8 mouse cellular contexts compared by ENCODE assay signal in genomic region chr11:5999832-6000771, GRCm38 (mm10). TPM values are rescaled to one million over a fixed set of nuclear protein-coding genes. Genes with fewer than 3 reads are reported as not detected.
DNase-seq lines count a peak whose midpoint lies in the region; ATAC-seq and TF ChIP-seq lines count a peak whose summit lies in the region.

No protein-coding gene starts in this region.

- H3K9ac ChIP-seq in MEL (ENCODE audit: control insufficient read depth, low read depth, low read length, poor library complexity, severe bottlenecking) = no peak overlapping the region
- peak overlapping the region; percentile 31; the same call in 1 of the 2 replicates for H3K9ac ChIP-seq in forebrain, postnatal 0 days
- H3K9ac ChIP-seq in liver, embryonic 14.5 days (replicated peaks) = no peak overlapping the region
- H3K9ac ChIP-seq in stomach, postnatal 0 days (ENCODE audit: low read length) = no peak overlapping the region

- H3K4me3 ChIP-seq in MEL (ENCODE audit: control insufficient read depth in 1 of 2, insufficient read depth in 1 of 2, low read depth in 2 of 2, low read length in 2 of 2) = no peak overlapping the region
- no peak overlapping the region for H3K4me3 ChIP-seq in forebrain, postnatal 0 days (ENCODE audit: low read depth, low read length)
- H3K4me3 ChIP-seq in liver, embryonic 14.5 days (ENCODE audit: insufficient read depth in 1 of 2, low read depth in 2 of 2, low read length in 2 of 2) = no peak overlapping the region
- H3K4me3 ChIP-seq in stomach, postnatal 0 days (ENCODE audit: low read depth, low read length) = no peak overlapping the region

- WGBS in forebrain, postnatal 0 days = 8% methylated on average over 8 of the region's 8 CpGs
- WGBS in liver, embryonic 14.5 days (ENCODE audit: insufficient replicate concordance) = 6% methylated on average over 8 of the region's 8 CpGs
- 14% methylated on average over 8 of the region's 8 CpGs for WGBS in stomach, postnatal 0 days

- 0 out of 2 replicates have a peak overlapping the region, but pooled peaks have one; percentile 29 for H3K4me2 ChIP-seq in forebrain, postnatal 0 days (ENCODE audit: low read depth)
- no peak overlapping the region for H3K4me2 ChIP-seq in liver, embryonic 14.5 days (ENCODE audit: low read depth)
- H3K4me2 ChIP-seq in stomach, postnatal 0 days (replicated peaks; ENCODE audit: low read depth) = peak overlapping the region; percentile 24; the same call in 1 of the 2 replicates

- TF ChIP-seq POLR2A in MEL (IDR thresholded peaks at IDR 0.05; ENCODE audit: control insufficient read depth in 1 of 2, insufficient read depth in 1 of 2, low read depth in 1 of 2, low read length in 2 of 2, poor library complexity in 1 of 2) = no peak

- no peaks in the 10 kb centered on the region for H3K36me3 ChIP-seq in MEL (ENCODE audit: control insufficient read depth in 1 of 2, insufficient read depth in 2 of 2, low read length in 2 of 2)
- peaks cover 4% of the 10 kb centered on the region; the same call in 1 of the 2 replicates for H3K36me3 ChIP-seq in forebrain, postnatal 0 days (ENCODE audit: insufficient read depth)
- H3K36me3 ChIP-seq in liver, embryonic 14.5 days (replicated peaks; ENCODE audit: control insufficient read depth, insufficient read depth, low read depth) = no peaks in the 10 kb centered on the region
- no peaks in the 10 kb centered on the region for H3K36me3 ChIP-seq in stomach, postnatal 0 days (ENCODE audit: control insufficient read depth, insufficient read depth, low read length)

- no peaks in the 10 kb centered on the region for H3K79me2 ChIP-seq in MEL (ENCODE audit: control insufficient read depth, insufficient read depth, low read length, poor library complexity)

- peaks cover 2 to 8% of the 10 kb centered on the region in 2 experiments; a peak in 2 of 4 replicates for H3K4me1 ChIP-seq in MEL (ENCODE audit: control insufficient read depth in 1 of 2, insufficient read depth in 2 of 2, low read length in 2 of 2)
- peaks cover 16% of the 10 kb centered on the region for H3K4me1 ChIP-seq in forebrain, postnatal 0 days (ENCODE audit: insufficient read depth)
- peaks cover 0 to 8% of the 10 kb centered on the region in 2 experiments; a peak in 2 of 4 replicates for H3K4me1 ChIP-seq in liver, embryonic 14.5 days (replicated peaks; ENCODE audit: control insufficient read depth in 2 of 2, insufficient read depth in 2 of 2, low read length in 1 of 2)
- H3K4me1 ChIP-seq in stomach, postnatal 0 days (replicated peaks; ENCODE audit: control insufficient read depth, insufficient read depth) = peaks cover 8% of the 10 kb centered on the region

- intact Hi-C loops in heart, postnatal 25 days (cut with DNase I) = no loop called here

- TF ChIP-seq EP300 in MEL (IDR thresholded peaks at IDR 0.05; ENCODE audit: low read depth in 1 of 2, low read length in 2 of 2) = no peak
- no peak for TF ChIP-seq EP300 in liver, embryonic 14.5 days (IDR thresholded peaks at IDR 0.05; ENCODE audit: low read depth)
- no peak for TF ChIP-seq EP300 in stomach, postnatal 0 days (optimal IDR thresholded peaks at IDR 0.05)

- TF ChIP-seq CTCF in MEL (IDR thresholded peaks at IDR 0.05 in 2 of 3, conservative IDR thresholded peaks at IDR 0.05 in 1 of 3; ENCODE audit: control insufficient read depth in 1 of 3, insufficient read depth in 1 of 3, low read depth in 2 of 3, low read length in 3 of 3, poor library complexity in 1 of 3, severe bottlenecking in 1 of 3) = no peak
- TF ChIP-seq CTCF in forebrain, postnatal 0 days (IDR thresholded peaks at IDR 0.05; ENCODE audit: low read depth) = no peak
- no peak for TF ChIP-seq CTCF in liver, embryonic 14.5 days (IDR thresholded peaks at IDR 0.05; ENCODE audit: low read depth)
- TF ChIP-seq CTCF in stomach, postnatal 0 days (IDR thresholded peaks at IDR 0.05; ENCODE audit: low read depth) = no peak

- peak; percentile 30 for DNase-seq in MEL (ENCODE audit: low read depth, low spot score)
- DNase-seq in cerebellum, adult 18-20 months = peak; percentile 79 to 84
- DNase-seq in forebrain, postnatal 0 days = peak; percentile 86
- peak; percentile 87 for DNase-seq in heart, postnatal 25 days (ENCODE audit: low spot score)
- peak; percentile 71 to 83 for DNase-seq in kidney, postnatal 4 days
- DNase-seq in liver, embryonic 14.5 days (ENCODE audit: low read depth in 3 of 3, low spot score in 3 of 3) = no peak
- DNase-seq in neural tube, embryonic 10.5 days (ENCODE audit: extremely low spot score, low spot score) = peak; percentile 61
- peak; percentile 69 for DNase-seq in stomach, postnatal 0 days (ENCODE audit: low spot score)

- no peak overlapping the region for H3K27ac ChIP-seq in MEL (ENCODE audit: control insufficient read depth, low read depth, low read length)
- H3K27ac ChIP-seq in forebrain, postnatal 0 days (ENCODE audit: low read depth, low read length) = peak overlapping the region; percentile 78
- H3K27ac ChIP-seq in liver, embryonic 14.5 days = no peak overlapping the region
- H3K27ac ChIP-seq in stomach, postnatal 0 days (replicated peaks) = peak overlapping the region; percentile 84

- H3K9me3 ChIP-seq in MEL (replicated peaks; ENCODE audit: insufficient read depth, low read length) = no peaks in the 10 kb centered on the region
- no peaks in the 10 kb centered on the region for H3K9me3 ChIP-seq in forebrain, postnatal 0 days (ENCODE audit: low read length)
- no peaks in the 10 kb centered on the region for H3K9me3 ChIP-seq in liver, embryonic 14.5 days (ENCODE audit: control insufficient read depth, low read length)
- no peaks in the 10 kb centered on the region for H3K9me3 ChIP-seq in stomach, postnatal 0 days (ENCODE audit: control insufficient read depth, low read length)

- TF ChIP-seq RAD21 in MEL (IDR thresholded peaks at IDR 0.05; ENCODE audit: low read depth, low read length) = no peak

- H3K27me3 ChIP-seq in MEL (ENCODE audit: control insufficient read depth in 1 of 2, insufficient read depth in 2 of 2, low read length in 2 of 2) = no peaks in the 10 kb centered on the region
- H3K27me3 ChIP-seq in forebrain, postnatal 0 days (ENCODE audit: insufficient read depth, low read length) = no peaks in the 10 kb centered on the region
- no peaks in the 10 kb centered on the region for H3K27me3 ChIP-seq in liver, embryonic 14.5 days (ENCODE audit: control insufficient read depth, insufficient read depth, low read length)
- H3K27me3 ChIP-seq in stomach, postnatal 0 days (ENCODE audit: control insufficient read depth, insufficient read depth, low read length) = no peaks in the 10 kb centered on the region

- ATAC-seq in forebrain, postnatal 0 days = peak; percentile 94
- ATAC-seq in liver, embryonic 14.5 days (ENCODE audit: insufficient read depth) = peak; percentile 33
- ATAC-seq in stomach, postnatal 0 days (ENCODE audit: low FRiP score, low TSS enrichment) = peak; percentile 83

TF ChIP-seq in MEL, 35 proteins besides CTCF, POLR2A, EP300 and RAD21:
- TF ChIP-seq SMC3 (IDR thresholded peaks at IDR 0.05; ENCODE audit: low read depth, low read length) (no peak), GATA1 (IDR thresholded peaks at IDR 0.05; ENCODE audit: low read depth, low read length) (no peak), SIN3A (IDR thresholded peaks at IDR 0.05; ENCODE audit: low read length) (no peak), POLR2AphosphoS5 (IDR thresholded peaks at IDR 0.05; ENCODE audit: borderline replicate concordance, low read depth, low read length) (no peak), NELFE (IDR thresholded peaks at IDR 0.05; ENCODE audit: low read depth, low read length) (no peak), MYB (IDR thresholded peaks at IDR 0.05; ENCODE audit: low read depth, low read length) (no peak), JUND (IDR thresholded peaks at IDR 0.05; ENCODE audit: low read depth, low read length) (no peak), MAZ (IDR thresholded peaks at IDR 0.05; ENCODE audit: low read depth, low read length) (no peak), GABPA (IDR thresholded peaks at IDR 0.05; ENCODE audit: low read depth, low read length) (no peak), ELF1 (IDR thresholded peaks at IDR 0.05; ENCODE audit: low read depth, low read length) (no peak), USF1 (IDR thresholded peaks at IDR 0.05; ENCODE audit: low read depth, low read length) (no peak), ZMIZ1 (IDR thresholded peaks at IDR 0.05; ENCODE audit: low read depth, low read length) (no peak), CHD2 (IDR thresholded peaks at IDR 0.05; ENCODE audit: low read length) (no peak), POLR2AphosphoS2 (IDR thresholded peaks at IDR 0.05; ENCODE audit: low read length) (no peak), MAFK (IDR thresholded peaks at IDR 0.05; ENCODE audit: borderline replicate concordance, low read depth, low read length) (no peak)
TF ChIP-seq in MEL: peak in this region for 0.

RNA-seq across cellular contexts. Expression of gene Ykt6, which starts 44.6 kb away (rescaled TPM):
- 83.9 and 89.5 TPM in 2 replicates for total RNA-seq in MEL (2012; rRNA removed)
- polyA plus RNA-seq in MEL (2012; ENCODE audit: insufficient read depth in 1 of 2, insufficient read length in 2 of 2, low read depth in 1 of 2, low replicate concordance in 2 of 2, missing spikeins in 1 of 2) = 10 to 100 TPM; 76.5 to 98.1 TPM
- 181 and 195 TPM in 2 replicates for total RNA-seq in forebrain, postnatal 0 days (2014; rRNA removed)
- polyA plus RNA-seq in forebrain, postnatal 0 days (2015; fragmentation: Nextera tagmentation; extraction: Ambion mirVana) = 101 and 102 TPM in 2 replicates
- 10 to 100 TPM; 60.9 to 64.9 TPM for total RNA-seq in heart, postnatal 25 days (2021)
- polyA plus RNA-seq in liver, embryonic 14.5 days (2012; rRNA removed) = 14.9 and 18.7 TPM in 2 replicates
- 9.6 and 10.1 TPM in 2 replicates for polyA plus RNA-seq in liver, embryonic 14.5 days (2014; fragmentation: Nextera tagmentation; extraction: Ambion mirVana)
- 47.0 and 47.7 TPM in 2 replicates for polyA plus RNA-seq in stomach, postnatal 0 days (2015; fragmentation: Nextera tagmentation; extraction: Ambion mirVana)

RNA-seq across cellular contexts. Expression of gene Gck, which starts 50.2 kb away (rescaled TPM):
- not detected in 2 replicates for total RNA-seq in MEL (2012; rRNA removed)
- polyA plus RNA-seq in MEL (2012; ENCODE audit: insufficient read depth in 1 of 2, insufficient read length in 2 of 2, low read depth in 1 of 2, low replicate concordance in 2 of 2, missing spikeins in 1 of 2) = not detected
- 8.6 and 12.9 TPM in 2 replicates for total RNA-seq in forebrain, postnatal 0 days (2014; rRNA removed)
- polyA plus RNA-seq in forebrain, postnatal 0 days (2015; fragmentation: Nextera tagmentation; extraction: Ambion mirVana) = 7.1 and 7.2 TPM in 2 replicates
- total RNA-seq in heart, postnatal 25 days (2021) = 1 to 10 TPM; 7.4 to 9.4 TPM
- 0.04 and 0.15 TPM in 2 replicates for polyA plus RNA-seq in liver, embryonic 14.5 days (2012; rRNA removed)
- polyA plus RNA-seq in liver, embryonic 14.5 days (2014; fragmentation: Nextera tagmentation; extraction: Ambion mirVana) = 0.08 and 0.20 TPM in 2 replicates
- 1.9 and 2.0 TPM in 2 replicates for polyA plus RNA-seq in stomach, postnatal 0 days (2015; fragmentation: Nextera tagmentation; extraction: Ambion mirVana)

Comparison
In these comparisons a context has a peak if more than half of its experiments do, and no peak if none do; other contexts are left out.
1. DNase-seq: peak in MEL (single experiment), cerebellum, adult 18-20 months (2 of 2), forebrain, postnatal 0 days (single experiment), heart, postnatal 25 days (single experiment), kidney, postnatal 4 days (2 of 2), neural tube, embryonic 10.5 days (single experiment) and stomach, postnatal 0 days (single experiment); none in liver, embryonic 14.5 days (0 of 3).
2. H3K27ac ChIP-seq: peak in forebrain, postnatal 0 days (single experiment) and stomach, postnatal 0 days (single experiment); none in MEL (single experiment) and liver, embryonic 14.5 days (single experiment).
3. ATAC-seq: peak in every context shown above with its lines; median percentile 94 in forebrain, postnatal 0 days; 83 in stomach, postnatal 0 days; 33 in liver, embryonic 14.5 days.